Mouse (Mus musculus) cerebellum, adult 2 months (tissue): Measurements from ENCODE around the gene Ltb4r1.

Source experiments
- CTCF ChIP-seq: fragments of 200-500 bp; IDR thresholded peaks from 2 replicates; pipeline ENCODE4 v1.5.1; 2011; ENCODE audit warnings: low read depth, mild to moderate bottlenecking, control low read depth, low read length, moderate library complexity, borderline replicate concordance; ENCODE audit not compliant: insufficient read depth
- POLR2A ChIP-seq: fragments of 200-500 bp; IDR thresholded peaks from 2 replicates; pipeline ENCODE4 v1.6.1; 2011; ENCODE audit warnings: low read length, control low read depth, borderline replicate concordance; ENCODE audit not compliant: insufficient read depth

DNA sequence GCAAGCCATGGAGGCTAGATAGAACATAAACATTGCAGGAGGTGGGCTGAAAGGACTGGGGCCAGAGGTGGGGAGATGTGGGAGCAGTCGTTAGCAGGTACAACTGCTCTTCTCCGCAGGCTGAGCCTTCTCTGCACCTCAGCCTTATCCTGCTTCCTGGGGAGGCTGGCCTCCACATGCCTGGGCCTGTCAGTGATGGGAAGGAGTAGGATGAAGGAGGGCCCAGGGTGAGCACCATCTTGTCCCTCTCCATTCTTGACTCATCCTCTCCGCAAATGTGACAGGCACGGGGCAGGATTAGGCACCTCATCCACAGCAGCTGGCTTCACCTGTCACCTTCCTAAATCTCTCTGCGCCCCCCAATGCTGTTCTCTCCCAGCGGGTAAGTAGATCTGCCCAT, 4.6 kb upstream of the Ltb4r1 start, which contains the start of gene Ltb4r2:
- TF ChIP-seq CTCF: no peak
- no peak for TF ChIP-seq POLR2A
